8 mouse cellular contexts compared by ENCODE assay signal in genomic region chr15:4821161-4821560, GRCm38 (mm10).
"Had no signal": no experiment of that assay in that cellular context is flagged by ENCODE, and none has a peak within 500 bp of the region (broad histone marks: within the 10 kb centered on the region; RNA-seq: fewer than 3 reads in every experiment).

No protein-coding gene starts in this region.

- DNase-seq: lung, adult 2 months; lung, postnatal 14 days; lung, postnatal 36 days; right cerebral cortex, postnatal 14 days; spleen, adult 18-20 months; thymus, adult 18-20 months; thymus, postnatal 14 days; thymus, postnatal 36 days had no signal
